Comparison of ENCODE assay signal across 10 mouse cellular contexts in the genomic region with DNA sequence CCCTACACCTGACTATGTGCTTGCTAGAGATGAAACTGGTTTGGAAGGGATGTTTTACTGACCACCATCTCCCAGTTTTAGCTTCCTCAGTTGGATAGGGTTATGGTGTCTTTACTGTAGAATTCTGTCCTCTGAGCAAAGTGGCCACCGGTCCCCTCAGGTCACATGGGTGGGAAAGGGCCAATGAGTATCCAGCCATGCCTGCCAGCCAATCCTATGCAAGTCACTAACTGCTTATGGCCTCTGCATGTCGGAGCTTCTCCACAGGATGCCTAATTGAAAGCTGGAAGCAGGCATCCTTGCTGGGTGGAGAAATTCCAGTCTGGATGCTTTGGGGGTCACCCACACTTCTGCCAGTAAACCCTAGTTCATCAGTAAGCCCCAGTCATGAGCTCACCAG. TPM values are rescaled to one million over a fixed set of nuclear protein-coding genes. Genes with fewer than 3 reads are reported as not detected.
DNase-seq lines count a peak whose midpoint lies in the region; ATAC-seq and TF ChIP-seq lines count a peak whose summit lies in the region.
"Had no signal": no experiment of that assay in that cellular context is flagged by ENCODE, and none has a peak within 500 bp of the region (broad histone marks: within the 10 kb centered on the region; RNA-seq: fewer than 3 reads in every experiment).

No protein-coding gene starts in this region.

- 7% methylated on average over 2 of the region's 2 CpGs for whole genome bisulfite sequencing in lung, embryonic 14.5 days
- 5% methylated on average over 2 of the region's 2 CpGs for WGBS in lung, postnatal 0 days
- WGBS in liver, embryonic 12.5 days (ENCODE audit: insufficient replicate concordance) = 2% methylated on average over 2 of the region's 2 CpGs
- WGBS in stomach, postnatal 0 days = 10% methylated on average over 2 of the region's 2 CpGs

- TF ChIP-seq EP300 in lung, postnatal 0 days (IDR thresholded peaks at IDR 0.05) = no peak
- no peak for TF ChIP-seq EP300 in stomach, postnatal 0 days (optimal IDR thresholded peaks at IDR 0.05)

- H3K9ac ChIP-seq in lung, embryonic 14.5 days = no peak overlapping the region
- no peak overlapping the region for H3K9ac ChIP-seq in lung, postnatal 0 days (replicated peaks; ENCODE audit: low read depth)
- H3K9ac ChIP-seq in liver, embryonic 12.5 days = peak overlapping the region; percentile 34
- no peak overlapping the region for H3K9ac ChIP-seq in stomach, postnatal 0 days (ENCODE audit: low read length)

- H3K9me3 ChIP-seq in lung, embryonic 14.5 days (ENCODE audit: low read depth, low read length) = no peaks in the 10 kb centered on the region
- H3K9me3 ChIP-seq in lung, postnatal 0 days (ENCODE audit: low read length) = no peaks in the 10 kb centered on the region
- H3K9me3 ChIP-seq in liver, embryonic 12.5 days (replicated peaks) = no peaks in the 10 kb centered on the region
- H3K9me3 ChIP-seq in stomach, postnatal 0 days (ENCODE audit: control insufficient read depth, low read length) = no peaks in the 10 kb centered on the region

- H3K4me2 ChIP-seq in lung, embryonic 14.5 days = no peak overlapping the region
- H3K4me2 ChIP-seq in lung, postnatal 0 days (replicated peaks; ENCODE audit: low read depth, low read length) = no peak overlapping the region
- peak overlapping the region; percentile 45 for H3K4me2 ChIP-seq in liver, embryonic 12.5 days
- H3K4me2 ChIP-seq in stomach, postnatal 0 days (replicated peaks; ENCODE audit: low read depth) = no peak overlapping the region

- TF ChIP-seq CTCF in lung, embryonic 14.5 days (IDR thresholded peaks at IDR 0.05; ENCODE audit: low read depth) = no peak
- no peak for TF ChIP-seq CTCF in lung, postnatal 0 days (IDR thresholded peaks at IDR 0.05)
- TF ChIP-seq CTCF in stomach, postnatal 0 days (IDR thresholded peaks at IDR 0.05; ENCODE audit: low read depth) = no peak

- H3K4me1 ChIP-seq in lung, embryonic 14.5 days (ENCODE audit: insufficient read depth) = no peaks in the 10 kb centered on the region
- 0 out of 2 replicates have a peak, but pooled peaks cover 3% of the 10 kb centered on the region for H3K4me1 ChIP-seq in lung, postnatal 0 days (ENCODE audit: insufficient read depth, low read depth, low read length)
- peaks cover 38% of the 10 kb centered on the region; the same call in 1 of the 2 replicates for H3K4me1 ChIP-seq in liver, embryonic 12.5 days
- no peaks in the 10 kb centered on the region for H3K4me1 ChIP-seq in stomach, postnatal 0 days (replicated peaks; ENCODE audit: control insufficient read depth, insufficient read depth)

- no peaks in the 10 kb centered on the region for H3K27me3 ChIP-seq in lung, embryonic 14.5 days (ENCODE audit: insufficient read depth, low read length)
- H3K27me3 ChIP-seq in lung, postnatal 0 days (replicated peaks; ENCODE audit: insufficient read depth, low read length) = no peaks in the 10 kb centered on the region
- no peaks in the 10 kb centered on the region for H3K27me3 ChIP-seq in liver, embryonic 12.5 days (replicated peaks)
- H3K27me3 ChIP-seq in stomach, postnatal 0 days (ENCODE audit: control insufficient read depth, insufficient read depth, low read length) = no peaks in the 10 kb centered on the region

- 0 out of 2 replicates have a peak, but pooled peaks have one; percentile 35 for ATAC-seq in lung, embryonic 14.5 days (ENCODE audit: insufficient read depth)
- no peak; the same call in 1 of the 2 replicates for ATAC-seq in lung, postnatal 0 days
- ATAC-seq in liver, embryonic 12.5 days = no peak
- ATAC-seq in stomach, postnatal 0 days (ENCODE audit: low FRiP score, low TSS enrichment) = no peak

- peaks cover 44% of the 10 kb centered on the region for H3K36me3 ChIP-seq in lung, embryonic 14.5 days (ENCODE audit: insufficient read depth)
- H3K36me3 ChIP-seq in lung, postnatal 0 days (ENCODE audit: insufficient read depth, low read length) = peaks cover 20% of the 10 kb centered on the region; the same call in 1 of the 2 replicates
- H3K36me3 ChIP-seq in liver, embryonic 12.5 days = peaks cover 49% of the 10 kb centered on the region
- H3K36me3 ChIP-seq in stomach, postnatal 0 days (ENCODE audit: control insufficient read depth, insufficient read depth, low read length) = peaks cover 11% of the 10 kb centered on the region; the same call in 1 of the 2 replicates

- no peak overlapping the region for H3K4me3 ChIP-seq in lung, embryonic 14.5 days (ENCODE audit: low read depth, low read length)
- no peak overlapping the region for H3K4me3 ChIP-seq in lung, postnatal 0 days (ENCODE audit: low read depth, low read length)
- no peak overlapping the region for H3K4me3 ChIP-seq in liver, embryonic 12.5 days
- no peak overlapping the region for H3K4me3 ChIP-seq in stomach, postnatal 0 days (ENCODE audit: low read depth, low read length)

- DNase-seq in adrenal gland, adult (ENCODE audit: inconsistent age in 2 of 2, low spot score in 1 of 2) = peak; percentile 29 to 72
- no peak for DNase-seq in adrenal gland, adult 8-10 months
- DNase-seq in lung, embryonic 14.5 days = peak; percentile 36
- DNase-seq in lung, postnatal 0 days (ENCODE audit: low spot score) = no peak
- peak; percentile 40 for DNase-seq in stomach, postnatal 0 days (ENCODE audit: low spot score)
- DNase-seq in frontal cortex, postnatal 14 days (ENCODE audit: low spot score in 2 of 2) = no peak
- no peak for DNase-seq in left cerebral cortex, adult 11 months (ENCODE audit: low spot score)
- DNase-seq: layer of hippocampus, postnatal 36 days; right cerebral cortex, postnatal 14 days had no signal

- no peak overlapping the region for H3K27ac ChIP-seq in lung, embryonic 14.5 days (ENCODE audit: low read depth)
- no peak overlapping the region for H3K27ac ChIP-seq in lung, postnatal 0 days (ENCODE audit: low read length)
- H3K27ac ChIP-seq in liver, embryonic 12.5 days = 0 out of 2 replicates have a peak overlapping the region, but pooled peaks have one; percentile 36
- no peak overlapping the region for H3K27ac ChIP-seq in stomach, postnatal 0 days (replicated peaks)

RNA-seq across cellular contexts. Expression of a gene that starts 10.5 kb away (rescaled TPM):
- 100 to 1,000 TPM; 150 to 165 (median 155) TPM for total RNA-seq in adrenal gland, adult 8-10 months (2022)
- polyA plus RNA-seq in lung, embryonic 14.5 days (2014; fragmentation: Nextera tagmentation; extraction: Ambion mirVana) = 539 and 550 TPM in 2 replicates
- polyA plus RNA-seq in lung, postnatal 0 days (2015; fragmentation: Nextera tagmentation; extraction: Ambion mirVana) = 419 and 465 TPM in 2 replicates
- polyA plus RNA-seq in liver, embryonic 12.5 days (2016; fragmentation: Nextera tagmentation; extraction: Ambion mirVana) = 334 and 384 TPM in 2 replicates
- polyA plus RNA-seq in stomach, postnatal 0 days (2015; fragmentation: Nextera tagmentation; extraction: Ambion mirVana) = 451 and 460 TPM in 2 replicates

Comparison
In these comparisons a context has a peak if more than half of its experiments do, and no peak if none do; other contexts are left out.
1. DNase-seq: peak in adrenal gland, adult (2 of 2), lung, embryonic 14.5 days (single experiment) and stomach, postnatal 0 days (single experiment); none in adrenal gland, adult 8-10 months (single experiment), lung, postnatal 0 days (single experiment), frontal cortex, postnatal 14 days (0 of 2) and left cerebral cortex, adult 11 months (single experiment).